Mouse (Mus musculus): ENCODE measurements around the gene Cluh. TPM values are rescaled to one million over a fixed set of nuclear protein-coding genes. Genes with fewer than 3 reads are reported as not detected.

The Cluh gene
- polyA plus RNA-seq, 1 experiment = 51.1 TPM

DNA sequence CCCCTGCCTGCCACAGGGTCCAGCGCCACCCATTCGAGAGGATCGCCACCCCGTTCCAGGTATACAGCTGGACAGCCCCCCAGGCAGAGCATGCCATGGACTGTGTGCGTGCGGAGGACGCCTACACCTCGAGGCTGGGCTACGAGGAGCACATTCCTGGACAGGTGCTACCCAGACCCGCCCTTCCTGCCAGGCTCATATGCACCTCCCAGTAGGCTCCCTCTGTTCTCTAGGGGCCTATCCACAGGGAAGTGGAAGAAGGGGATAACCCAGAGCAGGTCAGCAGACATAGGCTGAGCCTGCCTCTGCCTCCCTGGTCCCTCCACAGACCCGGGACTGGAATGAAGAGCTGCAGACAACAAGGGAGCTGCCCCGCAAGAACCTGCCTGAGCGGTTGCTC lies 11.0 kb downstream of the Cluh start:
- Histone ChIP-seq H3K4me3 (ENCODE audit: insufficient read depth, low read length) (no peak overlapping the region), H3K27ac (ENCODE audit: insufficient read depth, low read length) (no peak overlapping the region), H3K4me1 (ENCODE audit: control insufficient read depth, insufficient read depth, low read length) (peaks cover 3% of the 10 kb centered on the region; the same call in 1 of the 2 replicates)
- TF ChIP-seq CTCF (IDR thresholded peaks at IDR 0.05; ENCODE audit: extremely low read depth, insufficient read depth, low read length) (no peak), POLR2A (IDR thresholded peaks at IDR 0.05; ENCODE audit: extremely low read depth, insufficient read depth, low read length) (no peak)

GRCm38 (mm10) chr11:74661641-74662040 lies 12.3 kb downstream of the Cluh start:
- Histone ChIP-seq H3K27ac (ENCODE audit: insufficient read depth, low read length) (no peak overlapping the region), H3K4me3 (ENCODE audit: insufficient read depth, low read length) (no peak overlapping the region), H3K4me1 (ENCODE audit: control insufficient read depth, insufficient read depth, low read length) (no peaks in the 10 kb centered on the region)
- TF ChIP-seq CTCF (IDR thresholded peaks at IDR 0.05; ENCODE audit: extremely low read depth, insufficient read depth, low read length) = no peak
- no peak for TF ChIP-seq POLR2A (IDR thresholded peaks at IDR 0.05; ENCODE audit: extremely low read depth, insufficient read depth, low read length)

GRCm38 (mm10) chr11:74662221-74662620 lies 12.9 kb downstream of the Cluh start:
- Histone ChIP-seq H3K27ac (ENCODE audit: insufficient read depth, low read length) (no peak overlapping the region), H3K4me3 (ENCODE audit: insufficient read depth, low read length) (no peak overlapping the region), H3K4me1 (ENCODE audit: control insufficient read depth, insufficient read depth, low read length) (no peaks in the 10 kb centered on the region)
- TF ChIP-seq CTCF (IDR thresholded peaks at IDR 0.05; ENCODE audit: extremely low read depth, insufficient read depth, low read length) = no peak
- TF ChIP-seq POLR2A (IDR thresholded peaks at IDR 0.05; ENCODE audit: extremely low read depth, insufficient read depth, low read length) = no peak

DNA sequence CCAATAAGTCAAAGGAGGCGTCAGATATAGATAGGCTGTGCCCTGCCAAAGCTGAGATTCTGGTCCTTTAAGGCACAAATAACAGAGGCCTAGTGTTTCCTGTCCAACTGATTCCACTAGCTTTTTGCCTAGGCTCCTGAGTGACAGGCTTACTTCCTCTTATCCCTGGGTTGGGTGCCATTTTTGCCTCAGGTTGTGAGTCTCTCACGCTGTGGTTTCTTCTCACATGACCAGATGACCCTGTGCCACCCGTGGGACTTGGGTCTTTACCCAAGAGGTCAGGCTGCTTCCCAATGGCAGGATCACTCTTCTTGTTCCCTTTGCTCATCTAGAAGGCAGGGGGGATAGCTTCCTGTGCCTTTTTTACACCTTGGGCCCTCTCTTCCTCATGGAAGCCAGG lies 15.0 kb downstream of the Cluh start:
- no peak for TF ChIP-seq POLR2A (IDR thresholded peaks at IDR 0.05; ENCODE audit: extremely low read depth, insufficient read depth, low read length)
- no peak for TF ChIP-seq CTCF (IDR thresholded peaks at IDR 0.05; ENCODE audit: extremely low read depth, insufficient read depth, low read length)
- Histone ChIP-seq H3K4me3 (ENCODE audit: insufficient read depth, low read length) (no peak overlapping the region), H3K27ac (ENCODE audit: insufficient read depth, low read length) (no peak overlapping the region), H3K4me1 (ENCODE audit: control insufficient read depth, insufficient read depth, low read length) (no peaks in the 10 kb centered on the region)

GRCm38 (mm10) chr11:74664906-74665305 lies 15.6 kb downstream of the Cluh start:
- Histone ChIP-seq H3K4me1 (ENCODE audit: control insufficient read depth, insufficient read depth, low read length) (no peaks in the 10 kb centered on the region), H3K4me3 (ENCODE audit: insufficient read depth, low read length) (no peak overlapping the region), H3K27ac (ENCODE audit: insufficient read depth, low read length) (no peak overlapping the region)
- TF ChIP-seq CTCF (IDR thresholded peaks at IDR 0.05; ENCODE audit: extremely low read depth, insufficient read depth, low read length) (no peak), POLR2A (IDR thresholded peaks at IDR 0.05; ENCODE audit: extremely low read depth, insufficient read depth, low read length) (no peak)

DNA sequence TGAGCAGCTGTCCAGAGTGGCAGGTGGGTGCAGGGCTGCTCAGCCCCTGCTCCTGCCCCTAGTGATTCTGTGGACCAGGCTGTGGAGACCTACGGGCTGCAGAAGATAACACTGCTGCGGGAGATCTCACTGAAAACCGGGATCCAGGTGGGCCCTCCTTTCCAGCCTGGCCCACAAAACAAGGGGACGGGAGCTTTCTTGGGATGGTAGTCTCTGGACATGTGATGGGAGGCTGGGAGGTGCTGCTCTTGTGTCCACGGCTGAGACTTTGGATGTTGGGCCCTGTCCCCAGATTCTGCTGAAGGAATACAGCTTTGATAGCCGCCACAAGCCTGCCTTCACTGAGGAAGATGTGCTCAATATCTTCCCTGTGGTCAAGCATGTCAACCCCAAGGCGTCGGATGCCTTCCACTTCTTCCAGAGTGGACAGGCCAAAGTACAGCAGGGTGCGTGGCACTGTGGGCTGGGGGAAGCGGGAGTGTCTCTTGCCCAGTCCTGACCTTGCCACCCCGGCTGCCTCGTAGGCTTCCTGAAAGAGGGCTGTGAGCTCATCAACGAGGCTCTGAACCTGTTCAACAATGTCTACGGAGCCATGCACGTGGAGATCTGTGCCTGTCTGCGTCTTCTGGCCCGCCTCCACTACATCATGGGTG lies 16.5 kb downstream of the Cluh start:
- H3K4me3 ChIP-seq (ENCODE audit: insufficient read depth, low read length) = no peak overlapping the region
- H3K4me1 ChIP-seq (ENCODE audit: control insufficient read depth, insufficient read depth, low read length) = no peaks in the 10 kb centered on the region
- H3K27ac ChIP-seq (ENCODE audit: insufficient read depth, low read length) = no peak overlapping the region
- TF ChIP-seq POLR2A (IDR thresholded peaks at IDR 0.05; ENCODE audit: extremely low read depth, insufficient read depth, low read length) = no peak
- TF ChIP-seq CTCF (IDR thresholded peaks at IDR 0.05; ENCODE audit: extremely low read depth, insufficient read depth, low read length) = no peak

GRCm38 (mm10) chr11:74666284-74666652 lies 17.0 kb downstream of the Cluh start:
- Histone ChIP-seq H3K4me1 (ENCODE audit: control insufficient read depth, insufficient read depth, low read length) (no peaks in the 10 kb centered on the region), H3K27ac (ENCODE audit: insufficient read depth, low read length) (no peak overlapping the region), H3K4me3 (ENCODE audit: insufficient read depth, low read length) (no peak overlapping the region)
- TF ChIP-seq POLR2A (IDR thresholded peaks at IDR 0.05; ENCODE audit: extremely low read depth, insufficient read depth, low read length) (no peak), CTCF (IDR thresholded peaks at IDR 0.05; ENCODE audit: extremely low read depth, insufficient read depth, low read length) (no peak)

DNA sequence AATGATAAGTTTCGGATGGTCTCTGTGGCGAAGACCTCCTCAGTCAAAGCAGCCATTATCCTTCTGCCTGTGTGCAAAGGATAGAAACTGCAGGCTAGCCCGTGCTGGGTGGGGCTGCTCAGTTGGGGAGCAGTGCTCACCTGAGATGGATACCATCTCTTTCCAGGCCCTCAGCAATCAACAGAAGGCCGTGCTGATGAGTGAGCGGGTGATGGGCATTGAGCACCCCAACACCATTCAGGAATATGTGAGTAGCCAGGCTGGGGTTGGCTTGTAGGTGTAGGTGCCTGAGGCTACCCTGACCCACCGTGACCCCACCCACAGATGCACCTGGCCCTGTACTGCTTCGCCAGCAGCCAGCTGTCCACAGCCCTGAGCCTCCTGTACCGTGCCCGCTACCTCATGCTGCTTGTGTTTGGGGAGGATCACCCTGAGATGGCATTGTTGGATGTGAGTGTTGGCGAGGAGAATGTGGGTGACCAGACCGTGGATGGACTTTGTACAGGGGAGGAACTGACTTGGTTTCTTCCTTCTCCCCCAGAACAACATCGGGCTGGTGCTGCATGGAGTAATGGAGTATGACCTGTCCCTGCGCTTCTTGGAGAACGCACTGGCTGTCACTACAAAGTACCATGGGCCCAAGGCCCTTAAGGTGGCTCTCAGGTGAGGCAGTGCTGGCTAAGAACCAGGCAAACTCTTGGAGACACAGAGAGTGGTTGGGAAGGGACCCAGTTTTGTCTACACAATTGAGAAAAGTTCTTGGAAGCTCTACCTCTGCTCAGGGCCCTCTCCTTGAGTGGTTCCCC lies 17.7 kb downstream of the Cluh start:
- no peak overlapping the region for H3K4me3 ChIP-seq (ENCODE audit: insufficient read depth, low read length)
- no peak for TF ChIP-seq POLR2A (IDR thresholded peaks at IDR 0.05; ENCODE audit: extremely low read depth, insufficient read depth, low read length)
- no peak for TF ChIP-seq CTCF (IDR thresholded peaks at IDR 0.05; ENCODE audit: extremely low read depth, insufficient read depth, low read length)
- no peaks in the 10 kb centered on the region for H3K4me1 ChIP-seq (ENCODE audit: control insufficient read depth, insufficient read depth, low read length)
- H3K27ac ChIP-seq (ENCODE audit: insufficient read depth, low read length) = no peak overlapping the region

- H3K4me1 ChIP-seq (ENCODE audit: control insufficient read depth, insufficient read depth, low read length) = no peaks in the 10 kb centered on the region
- TF ChIP-seq POLR2A (IDR thresholded peaks at IDR 0.05; ENCODE audit: extremely low read depth, insufficient read depth, low read length) (no peak), CTCF (IDR thresholded peaks at IDR 0.05; ENCODE audit: extremely low read depth, insufficient read depth, low read length) (no peak)
- no peak overlapping the region for H3K27ac ChIP-seq (ENCODE audit: insufficient read depth, low read length)
- H3K4me3 ChIP-seq (ENCODE audit: insufficient read depth, low read length) = no peak overlapping the region
Measured at GRCm38 (mm10) chr11:74667582-74668010, 18.3 kb downstream of the Cluh start.

- H3K27ac ChIP-seq (ENCODE audit: insufficient read depth, low read length) = no peak overlapping the region
- TF ChIP-seq POLR2A (IDR thresholded peaks at IDR 0.05; ENCODE audit: extremely low read depth, insufficient read depth, low read length) = no peak
- TF ChIP-seq CTCF (IDR thresholded peaks at IDR 0.05; ENCODE audit: extremely low read depth, insufficient read depth, low read length) = no peak
- H3K4me1 ChIP-seq (ENCODE audit: control insufficient read depth, insufficient read depth, low read length) = no peaks in the 10 kb centered on the region
- H3K4me3 ChIP-seq (ENCODE audit: insufficient read depth, low read length) = no peak overlapping the region
Measured at GRCm38 (mm10) chr11:74668466-74668865, 19.2 kb downstream of the Cluh start.

Data from cortical plate, adult 2 months (tissue).